Mouse (Mus musculus) C2C12 (cell line): ENCODE measurements around the gene Fam3c.

Source experiments
- CTCF ChIP-seq: IDR thresholded peaks from one replicate; pipeline ENCODE4 v1.5.1; 2011; ENCODE audit not compliant: control insufficient read depth, insufficient read depth, insufficient read length
- USF1 ChIP-seq: IDR thresholded peaks from one replicate; pipeline ENCODE4 v1.6.1; 2011; ENCODE audit warnings: low read depth, mild to moderate bottlenecking, control low read depth, moderate library complexity

DNA sequence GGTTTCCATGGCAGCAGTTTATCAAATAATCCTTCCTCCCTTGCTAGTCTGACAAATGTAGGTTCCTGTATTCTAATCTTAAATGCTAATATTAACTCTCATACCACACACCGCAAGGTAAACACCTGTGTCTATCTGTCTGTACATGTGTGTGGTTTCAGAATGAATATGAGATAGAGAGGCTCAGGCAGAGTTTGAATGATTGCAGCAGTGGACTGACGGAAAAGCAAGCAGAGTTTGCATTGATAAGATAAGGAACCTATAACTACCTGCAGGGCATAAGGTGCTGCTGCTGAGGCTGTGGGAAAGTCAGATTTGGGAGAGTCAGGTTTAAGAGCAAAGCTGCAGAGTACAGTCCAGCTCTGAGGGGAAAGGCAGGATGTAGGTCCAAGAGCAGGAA is 10.9 kb upstream of the Fam3c start:
- TF ChIP-seq CTCF, result no peak
- TF ChIP-seq USF1, result no peak
